Mouse (Mus musculus): ENCODE data around the gene Arhgdig. TPM values are rescaled to one million over a fixed set of nuclear protein-coding genes. Genes with fewer than 3 reads are reported as not detected.

Arhgdig gene
- polyA plus RNA-seq (2015; fragmentation: Nextera tagmentation; extraction: Ambion mirVana): 10.0 and 11.4 TPM in 2 replicates

GRCm38 (mm10) chr17:26207686-26208085, at the start of gene Arhgdig:
Gene Arhgdig (minus strand): TSS chr17:26207786.
- Histone ChIP-seq H3K27me3 (peaks cover 34% of the 10 kb centered on the region), H3K4me2 (no peak within 1 kb of the TSS), H3K9ac (no peak within 1 kb of the TSS), H3K9me3 (replicated peaks) (no peaks in the 10 kb centered on the region), H3K4me1 (peaks cover 10% of the 10 kb centered on the region), H3K4me3 (no peak within 1 kb of the TSS), H3K36me3 (ENCODE audit: poor library complexity, severe bottlenecking) (no peaks in the 10 kb centered on the region), H3K27ac (no peak within 1 kb of the TSS)
- 89% methylated on average over 12 of the region's 12 CpGs for WGBS
- ATAC-seq: no peak

GRCm38 (mm10) chr17:26255313-26255712, 47.7 kb upstream of the Arhgdig start:
- Histone ChIP-seq H3K36me3 (ENCODE audit: poor library complexity, severe bottlenecking) (peaks cover 43% of the 10 kb centered on the region), H3K4me1 (peaks cover 20% of the 10 kb centered on the region), H3K4me2 (no peak overlapping the region), H3K9ac (no peak overlapping the region), H3K27me3 (no peaks in the 10 kb centered on the region), H3K27ac (no peak overlapping the region), H3K9me3 (replicated peaks) (no peaks in the 10 kb centered on the region), H3K4me3 (no peak overlapping the region)
- no peak for ATAC-seq
- 94% methylated on average over 7 of the region's 7 CpGs for WGBS

GRCm38 (mm10) chr17:26253399-26253798, 45.8 kb upstream of the Arhgdig start:
- peak overlapping the region; percentile 98 for H3K9ac ChIP-seq
- 0% methylated on average over 24 of the region's 24 CpGs for WGBS
- no peaks in the 10 kb centered on the region for H3K9me3 ChIP-seq (replicated peaks)
- H3K4me1 ChIP-seq: peaks cover 20% of the 10 kb centered on the region
- peak overlapping the region; percentile 98 for H3K4me3 ChIP-seq
- no peak for ATAC-seq
- peak overlapping the region; percentile 86 for H3K4me2 ChIP-seq
- peaks cover 25% of the 10 kb centered on the region for H3K36me3 ChIP-seq (ENCODE audit: poor library complexity, severe bottlenecking)
- no peaks in the 10 kb centered on the region; the same call in 1 of the 2 replicates for H3K27me3 ChIP-seq
- H3K27ac ChIP-seq: peak overlapping the region; percentile 98

GRCm38 (mm10) chr17:26252539-26253251, 45.1 kb upstream of the Arhgdig start, which contains the start of gene Luc7l:
Gene Luc7l (plus strand): TSS chr17:26252896.
- H3K36me3 ChIP-seq (ENCODE audit: poor library complexity, severe bottlenecking): peaks cover 18% of the 10 kb centered on the region
- no peaks in the 10 kb centered on the region for H3K9me3 ChIP-seq (replicated peaks)
- H3K27me3 ChIP-seq: peaks cover 5% of the 10 kb centered on the region; the same call in 1 of the 2 replicates
- ATAC-seq: peak; percentile 96
- 1% methylated on average over 42 of the region's 43 CpGs for WGBS
- H3K4me1 ChIP-seq: peaks cover 20% of the 10 kb centered on the region
- H3K4me2 ChIP-seq: peak within 1 kb of the TSS; percentile 86
- H3K9ac ChIP-seq: peak within 1 kb of the TSS; percentile 98
- H3K4me3 ChIP-seq: peak within 1 kb of the TSS; percentile 98
- H3K27ac ChIP-seq: peak within 1 kb of the TSS; percentile 98

GRCm38 (mm10) chr17:26251886-26252538, 44.4 kb upstream of the Arhgdig start:
- Histone ChIP-seq H3K4me2 (peak overlapping the region; percentile 86), H3K36me3 (ENCODE audit: poor library complexity, severe bottlenecking) (peaks cover 12% of the 10 kb centered on the region), H3K27me3 (peaks cover 7% of the 10 kb centered on the region; the same call in 1 of the 2 replicates), H3K9me3 (replicated peaks) (no peaks in the 10 kb centered on the region), H3K9ac (peak overlapping the region; percentile 98; the same call in 1 of the 2 replicates), H3K4me1 (peaks cover 20% of the 10 kb centered on the region), H3K27ac (peak overlapping the region; percentile 98), H3K4me3 (peak overlapping the region; percentile 98)
- ATAC-seq: no peak
- 52% methylated on average over 4 of the region's 4 CpGs for WGBS

- Histone ChIP-seq H3K36me3 (ENCODE audit: poor library complexity, severe bottlenecking) (no peaks in the 10 kb centered on the region), H3K27me3 (peaks cover 7% of the 10 kb centered on the region; the same call in 1 of the 2 replicates), H3K4me1 (peaks cover 12% of the 10 kb centered on the region), H3K9ac (peak within 1 kb of the TSS; percentile 76), H3K4me2 (peak within 1 kb of the TSS; percentile 86), H3K9me3 (replicated peaks) (no peaks in the 10 kb centered on the region), H3K27ac (peak within 1 kb of the TSS; percentile 65), H3K4me3 (peak within 1 kb of the TSS; percentile 69)
- WGBS: 8% methylated on average over 31 of the region's 33 CpGs
- peak; percentile 97 for ATAC-seq
Measured at GRCm38 (mm10) chr17:26244101-26244841, 36.7 kb upstream of the Arhgdig start, which contains the start of gene Fam234a. Gene Fam234a (minus strand): TSS chr17:26244242.

- Histone ChIP-seq H3K36me3 (ENCODE audit: poor library complexity, severe bottlenecking) (no peaks in the 10 kb centered on the region), H3K9me3 (replicated peaks) (no peaks in the 10 kb centered on the region), H3K4me2 (peak overlapping the region; percentile 86), H3K4me3 (peak overlapping the region; percentile 69), H3K4me1 (peaks cover 12% of the 10 kb centered on the region), H3K9ac (peak overlapping the region; percentile 76), H3K27ac (peak overlapping the region; percentile 31; the same call in 1 of the 2 replicates), H3K27me3 (peaks cover 7% of the 10 kb centered on the region; the same call in 1 of the 2 replicates)
- WGBS: under 1% methylated on average over 32 of the region's 32 CpGs
- peak; percentile 85 for ATAC-seq
Measured at GRCm38 (mm10) chr17:26243471-26244100, 36.0 kb upstream of the Arhgdig start.

- Histone ChIP-seq H3K4me3 (no peak overlapping the region), H3K27me3 (no peaks in the 10 kb centered on the region), H3K4me2 (no peak overlapping the region), H3K4me1 (peaks cover 13% of the 10 kb centered on the region), H3K9me3 (replicated peaks) (no peaks in the 10 kb centered on the region), H3K9ac (no peak overlapping the region), H3K36me3 (ENCODE audit: poor library complexity, severe bottlenecking) (no peaks in the 10 kb centered on the region), H3K27ac (no peak overlapping the region)
- ATAC-seq: no peak
- 81% methylated on average over 6 of the region's 6 CpGs for WGBS
Measured at GRCm38 (mm10) chr17:26240990-26241389, 33.4 kb upstream of the Arhgdig start.

- Histone ChIP-seq H3K27ac (no peak overlapping the region), H3K27me3 (no peaks in the 10 kb centered on the region), H3K36me3 (ENCODE audit: poor library complexity, severe bottlenecking) (no peaks in the 10 kb centered on the region), H3K9ac (no peak overlapping the region), H3K4me3 (no peak overlapping the region), H3K4me1 (peaks cover 21% of the 10 kb centered on the region), H3K9me3 (replicated peaks) (no peaks in the 10 kb centered on the region), H3K4me2 (no peak overlapping the region)
- no peak for ATAC-seq
- WGBS: 88% methylated on average over 6 of the region's 6 CpGs
Measured at GRCm38 (mm10) chr17:26240120-26240790, 32.7 kb upstream of the Arhgdig start.

- peaks cover 23% of the 10 kb centered on the region for H3K4me1 ChIP-seq
- H3K4me3 ChIP-seq: no peak overlapping the region
- no peak overlapping the region for H3K4me2 ChIP-seq
- no peak overlapping the region for H3K27ac ChIP-seq
- WGBS: 70% methylated on average over 2 of the region's 2 CpGs
- no peaks in the 10 kb centered on the region for H3K9me3 ChIP-seq (replicated peaks)
- H3K9ac ChIP-seq: no peak overlapping the region
- no peaks in the 10 kb centered on the region for H3K36me3 ChIP-seq (ENCODE audit: poor library complexity, severe bottlenecking)
- ATAC-seq: no peak
- no peaks in the 10 kb centered on the region for H3K27me3 ChIP-seq
Measured at GRCm38 (mm10) chr17:26239551-26239950, 32.0 kb upstream of the Arhgdig start.

- H3K9me3 ChIP-seq (replicated peaks): no peaks in the 10 kb centered on the region
- no peak overlapping the region for H3K9ac ChIP-seq
- H3K4me1 ChIP-seq: peaks cover 12% of the 10 kb centered on the region; the same call in 1 of the 2 replicates
- no peak overlapping the region for H3K4me2 ChIP-seq
- H3K27me3 ChIP-seq: no peaks in the 10 kb centered on the region
- WGBS: 87% methylated on average over 10 of the region's 10 CpGs
- H3K36me3 ChIP-seq (ENCODE audit: poor library complexity, severe bottlenecking): no peaks in the 10 kb centered on the region
- H3K4me3 ChIP-seq: no peak overlapping the region
- no peak for ATAC-seq
- H3K27ac ChIP-seq: no peak overlapping the region
Measured at GRCm38 (mm10) chr17:26237667-26238066, 30.1 kb upstream of the Arhgdig start.
